Mouse (Mus musculus) lung, adult 2 months (tissue): ENCODE data around the gene Hist1h4b.

ENCODE experiments used
- CTCF ChIP-seq: fragments of 200-500 bp; IDR thresholded peaks from 2 replicates; pipeline ENCODE4 v1.5.1; 2011; ENCODE audit warnings: mild to moderate bottlenecking, low read length, control low read depth; ENCODE audit not compliant: insufficient read depth
- POLR2A ChIP-seq: fragments of 200-500 bp; IDR thresholded peaks from 2 replicates; pipeline ENCODE4 v1.6.1; 2011; ENCODE audit warnings: low read depth, mild to moderate bottlenecking, control low read depth, low read length, borderline replicate concordance; ENCODE audit errors: extremely low read depth

DNA sequence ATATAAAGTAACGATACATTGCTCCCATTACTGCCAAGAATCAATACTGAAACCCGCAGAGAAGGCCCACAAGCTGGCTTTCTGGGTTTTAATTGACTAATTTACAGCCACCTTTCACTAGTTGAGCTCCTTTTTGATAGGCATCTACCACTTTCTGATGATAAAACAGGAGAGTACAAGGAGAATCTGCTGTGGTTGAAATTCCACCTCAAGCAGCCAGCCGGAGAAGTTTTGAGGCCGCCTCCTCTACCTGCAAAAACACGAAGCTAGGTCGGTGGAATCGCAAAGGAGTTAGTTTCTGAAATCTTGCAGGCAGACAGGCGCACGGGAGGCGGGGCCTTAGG is 6.4 kb downstream of the Hist1h4b start:
- no peak for TF ChIP-seq CTCF
- no peak for TF ChIP-seq POLR2A
